Mouse (Mus musculus): ENCODE measurements around the gene Traf2.

Traf2 gene

DNA sequence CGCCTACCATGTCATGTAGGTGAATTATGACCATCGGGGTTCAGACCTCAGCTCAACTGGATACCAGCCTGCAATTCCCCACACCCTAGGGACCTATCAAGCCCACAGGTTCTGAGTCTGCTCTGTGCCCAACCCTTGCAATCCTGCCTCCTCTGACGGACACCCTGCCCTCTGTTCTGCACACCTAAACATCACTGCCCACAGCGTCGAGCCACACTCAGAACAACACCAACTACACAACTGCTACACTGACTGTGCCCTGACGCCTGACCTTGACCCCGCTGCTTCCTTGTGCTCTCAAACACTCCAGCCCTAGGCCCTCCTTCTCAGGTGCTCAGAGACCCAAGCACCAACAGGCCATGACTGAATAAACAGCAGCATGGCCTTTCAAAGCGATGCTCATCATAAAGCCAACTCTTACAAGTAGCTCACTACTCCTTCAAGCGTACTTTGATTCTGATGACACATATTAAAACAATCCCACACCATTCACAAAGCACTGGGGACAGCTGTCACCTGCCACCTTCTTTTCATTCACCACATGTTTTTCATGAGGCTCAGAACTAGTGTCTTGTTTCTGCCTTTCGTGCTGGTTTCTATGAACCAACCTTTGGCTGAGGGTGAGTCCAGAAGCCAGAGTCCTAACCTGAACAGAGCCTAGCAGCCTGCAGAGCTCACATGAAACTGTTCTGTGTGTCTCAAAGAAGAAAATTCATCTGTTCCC is 4.9 kb downstream of the Traf2 start:
- DNase-seq (ENCODE audit: low spot score), result no peak

DNA sequence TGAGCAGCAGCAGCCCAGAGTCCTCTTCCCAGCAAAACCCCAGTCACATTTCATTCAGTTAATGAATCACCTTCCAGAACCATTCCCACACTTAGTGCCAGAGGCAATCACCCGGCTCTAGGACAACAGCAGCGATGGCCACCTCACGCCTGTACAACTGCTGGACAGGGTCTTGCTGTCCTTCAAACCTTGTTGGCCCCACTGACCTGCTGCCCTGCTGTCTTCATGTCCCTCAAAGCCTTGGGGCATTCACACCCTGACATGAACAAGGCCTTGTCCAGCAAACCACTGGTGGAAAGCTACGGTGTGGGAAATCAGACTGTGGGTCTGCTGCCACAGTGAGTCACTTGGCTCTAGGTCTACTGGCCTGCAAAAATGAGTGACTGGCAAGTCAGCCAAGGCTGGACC is 6.2 kb downstream of the Traf2 start:
- DNase-seq (ENCODE audit: low spot score), result no peak

DNA sequence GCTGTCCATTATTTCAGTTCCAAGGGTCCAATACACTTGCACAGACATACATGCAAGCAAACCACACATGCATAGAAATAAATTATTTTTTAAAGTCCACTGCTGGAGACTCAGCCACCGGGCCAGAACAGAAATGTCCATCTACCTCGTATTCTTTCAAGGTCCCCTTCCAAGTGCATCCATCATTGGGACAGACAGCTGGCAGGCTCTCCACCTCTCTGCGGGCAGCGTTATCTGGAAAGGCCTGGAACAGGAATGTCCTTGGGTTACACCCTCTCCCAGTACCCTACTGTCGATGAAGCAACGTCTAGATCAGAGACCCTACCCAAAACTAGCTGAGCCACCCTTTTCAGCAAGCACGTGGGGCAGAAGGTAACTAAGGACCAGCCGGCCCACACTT is 10.2 kb downstream of the Traf2 start:
- no peak for DNase-seq (ENCODE audit: low spot score)

DNA sequence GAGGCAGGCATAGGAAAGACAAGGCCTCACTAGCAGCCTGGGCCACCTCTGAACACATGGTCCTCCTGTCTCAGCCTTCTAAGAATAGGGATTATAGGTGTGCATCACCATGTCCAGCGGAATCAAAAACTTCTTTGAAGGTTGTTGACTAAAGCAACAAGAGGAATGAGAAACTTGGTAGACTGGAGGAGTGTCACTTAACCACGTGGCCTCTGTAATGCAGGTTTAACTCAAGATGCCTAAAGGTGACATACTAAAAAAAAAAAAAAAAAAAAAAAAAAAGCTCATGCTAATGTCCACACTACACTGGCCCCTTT is 11.9 kb downstream of the Traf2 start:
- DNase-seq (ENCODE audit: low spot score), result no peak

DNA sequence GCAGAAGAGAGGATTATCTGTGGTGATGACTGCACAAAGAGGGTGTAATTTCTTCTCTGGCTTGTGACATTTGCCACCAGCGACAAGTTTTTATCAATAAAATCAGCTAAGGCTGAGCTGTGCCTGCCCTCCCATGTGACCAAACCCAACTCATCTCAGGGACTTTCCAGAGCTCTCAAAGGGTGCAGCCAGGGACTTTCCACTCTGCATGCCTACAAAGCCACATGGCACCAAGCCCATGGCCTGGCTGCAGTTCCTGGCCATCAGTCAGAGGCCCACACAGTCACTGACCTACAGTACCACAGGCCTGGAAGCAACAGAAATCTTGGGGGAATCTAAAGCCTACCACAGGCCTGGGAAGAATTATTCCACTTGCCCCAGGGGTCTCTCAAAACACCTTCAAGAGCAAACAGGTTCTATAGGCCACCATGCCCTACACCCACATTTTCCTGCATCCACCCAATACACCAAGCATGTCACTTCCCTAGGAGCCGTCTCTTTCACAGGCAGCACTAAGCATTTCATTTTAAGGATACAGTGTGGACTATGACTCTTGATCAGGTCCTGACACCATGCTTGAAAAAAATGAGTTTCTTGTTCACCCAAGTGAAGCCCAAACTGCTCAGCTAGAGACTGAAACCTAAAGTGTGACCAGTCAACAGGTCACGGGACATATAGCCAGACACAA is 12.4 kb downstream of the Traf2 start:
- DNase-seq (ENCODE audit: low spot score), result peak; percentile 65

DNA sequence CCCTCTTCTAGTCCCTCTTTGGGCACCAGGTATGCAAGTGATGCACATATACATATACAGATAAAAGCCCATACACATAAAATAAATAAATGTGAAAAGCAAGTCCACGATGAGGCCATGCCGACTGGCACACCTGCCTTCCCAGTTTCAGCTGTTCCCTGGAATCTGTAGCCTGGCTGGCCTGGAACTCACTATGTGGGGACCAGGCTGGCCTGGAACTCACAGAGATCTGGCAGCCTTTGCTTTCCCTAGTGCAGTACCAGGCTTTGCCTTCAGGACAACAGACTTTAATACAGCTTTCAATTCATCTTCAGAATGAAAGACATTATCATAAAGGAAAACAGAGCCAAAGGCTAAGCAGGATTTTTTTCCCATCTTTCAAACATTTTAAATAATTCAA is 13.0 kb downstream of the Traf2 start:
- no peak for DNase-seq (ENCODE audit: low spot score)

DNA sequence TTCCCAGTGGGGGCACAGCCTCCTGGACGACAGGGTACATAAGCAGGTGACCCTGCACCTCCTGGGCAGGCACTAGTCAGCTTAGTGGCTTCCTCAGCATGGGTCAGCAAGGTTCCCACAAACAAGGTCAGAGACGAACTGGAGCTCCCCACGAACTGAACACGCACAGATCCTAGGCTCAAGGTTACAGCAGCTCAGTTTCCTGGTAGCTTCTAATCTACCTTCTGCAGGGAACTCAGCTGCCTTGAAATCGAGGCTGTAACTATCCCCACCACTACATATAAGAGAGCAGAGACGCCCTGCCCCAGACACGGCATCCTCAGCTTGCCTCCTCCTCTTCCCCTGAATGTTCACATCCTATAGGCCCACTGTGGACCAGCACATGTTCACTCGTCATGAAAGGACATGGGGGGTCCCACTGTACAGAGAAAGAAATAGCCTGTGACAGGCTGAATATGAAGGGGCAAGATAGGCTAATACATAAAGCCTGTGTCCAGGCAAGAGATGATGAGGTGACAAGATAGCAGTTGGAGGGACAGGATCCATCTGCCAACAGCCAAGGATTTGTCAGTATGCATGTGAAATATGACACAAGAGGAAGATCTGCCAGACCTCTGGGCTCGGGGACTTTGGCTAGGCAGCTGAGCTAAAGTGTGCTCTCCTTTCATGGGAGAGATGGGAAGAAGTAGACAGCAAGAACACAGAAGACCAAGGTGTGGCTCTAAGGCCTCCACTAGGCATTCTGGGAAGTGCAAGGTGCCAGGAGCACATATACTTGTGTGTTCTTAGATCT is 20.0 kb downstream of the Traf2 start:
- DNase-seq (ENCODE audit: low spot score), result no peak

DNA sequence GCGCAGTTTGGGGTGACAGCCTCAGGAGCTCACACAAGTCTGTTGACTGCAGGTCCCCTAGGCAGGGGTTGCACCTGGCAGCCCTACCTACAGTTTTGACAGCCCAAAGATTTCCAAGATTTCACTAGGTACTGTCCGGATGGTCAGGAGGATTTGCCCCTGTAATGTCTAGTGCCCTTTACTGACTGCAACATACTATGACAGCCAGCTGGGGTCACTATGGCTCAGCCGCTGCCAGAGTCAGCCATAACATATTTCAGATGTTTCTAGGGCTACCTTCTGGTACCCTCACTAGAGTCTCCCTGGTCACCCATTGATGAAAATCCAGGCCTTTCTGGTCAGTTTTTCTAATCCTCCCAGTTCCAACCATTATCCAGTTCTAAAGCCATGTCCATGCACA is 36.8 kb downstream of the Traf2 start:
- DNase-seq (ENCODE audit: low spot score), result no peak

DNA sequence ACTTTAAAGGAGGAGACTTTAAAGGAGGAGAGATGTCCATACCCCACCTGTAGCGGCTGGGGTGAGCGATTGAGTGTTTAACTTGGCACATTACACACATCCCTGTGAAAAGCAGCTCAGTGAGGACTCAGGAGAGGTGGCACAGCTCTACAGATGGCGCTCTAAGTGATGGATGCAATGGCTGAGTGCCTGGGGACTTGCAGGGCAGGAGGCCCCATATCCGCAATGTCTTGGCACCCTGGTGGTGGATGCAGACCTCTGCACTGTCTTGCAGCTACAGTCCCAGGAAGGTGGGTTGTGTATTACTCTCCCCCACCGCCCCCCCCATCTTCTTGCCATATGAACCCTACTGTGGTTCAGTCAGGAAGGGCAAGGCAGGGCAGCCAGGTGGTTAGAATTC is 39.8 kb downstream of the Traf2 start:
- no peak for DNase-seq (ENCODE audit: low spot score)

DNA sequence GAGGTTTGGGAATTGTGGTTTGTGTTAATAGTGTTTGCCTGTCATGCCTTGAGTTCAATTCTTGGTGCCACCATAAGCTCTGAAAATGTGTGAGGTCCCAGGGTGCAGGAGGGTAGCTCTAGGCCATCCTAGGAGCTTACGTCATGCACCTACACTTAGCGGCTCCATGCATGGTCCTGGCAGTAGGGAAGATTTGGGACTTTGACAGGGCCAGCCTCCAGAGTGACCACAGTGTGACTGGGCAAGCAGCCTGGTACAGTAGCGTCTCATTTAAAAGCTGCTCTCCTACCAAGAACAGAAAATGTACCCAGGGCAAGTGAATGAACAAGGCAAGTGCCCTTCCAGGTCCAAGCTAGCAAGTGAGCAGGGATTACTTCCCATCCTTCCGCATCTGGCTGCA is 40.9 kb downstream of the Traf2 start:
- no peak for DNase-seq (ENCODE audit: low spot score)

DNA sequence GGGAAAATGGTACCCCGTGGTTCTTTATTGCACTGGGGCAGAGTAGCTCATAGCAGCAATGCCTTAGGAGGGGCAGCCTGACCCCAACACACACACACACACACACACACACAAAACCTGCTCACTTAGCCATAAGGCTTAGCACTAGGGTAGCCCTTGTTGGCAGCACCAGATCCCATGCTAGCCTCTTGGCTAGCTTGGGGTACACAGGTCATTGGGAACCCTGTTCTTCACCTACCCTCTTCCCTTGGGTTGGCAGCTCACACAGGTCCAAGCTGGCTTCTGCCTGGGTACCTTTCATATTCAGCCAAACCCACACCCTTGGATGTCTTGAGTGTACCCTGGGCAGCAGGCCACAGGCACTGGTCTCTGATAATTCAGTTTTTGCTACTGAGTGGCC is 41.7 kb downstream of the Traf2 start:
- no peak for DNase-seq (ENCODE audit: low spot score)

DNA sequence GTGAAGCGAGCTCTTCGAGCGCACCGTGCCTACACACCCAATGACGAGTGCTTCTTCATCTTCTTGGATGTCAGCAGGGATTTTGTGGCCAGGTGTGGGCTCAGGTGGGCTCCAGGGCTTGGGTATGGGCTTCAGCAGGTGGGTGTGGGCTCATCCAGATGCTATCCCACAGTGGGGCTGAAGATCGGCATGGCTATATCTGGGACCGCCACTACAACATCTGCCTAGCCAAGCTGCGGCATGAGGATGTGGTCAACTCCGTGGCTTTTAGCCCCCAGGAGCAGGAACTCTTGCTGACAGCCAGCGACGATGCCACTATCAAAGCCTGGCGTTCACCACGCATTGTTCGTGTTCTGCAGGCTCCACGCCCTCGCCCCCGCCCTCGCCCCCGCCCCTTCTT is 42.2 kb downstream of the Traf2 start:
- no peak for DNase-seq (ENCODE audit: low spot score)

DNA sequence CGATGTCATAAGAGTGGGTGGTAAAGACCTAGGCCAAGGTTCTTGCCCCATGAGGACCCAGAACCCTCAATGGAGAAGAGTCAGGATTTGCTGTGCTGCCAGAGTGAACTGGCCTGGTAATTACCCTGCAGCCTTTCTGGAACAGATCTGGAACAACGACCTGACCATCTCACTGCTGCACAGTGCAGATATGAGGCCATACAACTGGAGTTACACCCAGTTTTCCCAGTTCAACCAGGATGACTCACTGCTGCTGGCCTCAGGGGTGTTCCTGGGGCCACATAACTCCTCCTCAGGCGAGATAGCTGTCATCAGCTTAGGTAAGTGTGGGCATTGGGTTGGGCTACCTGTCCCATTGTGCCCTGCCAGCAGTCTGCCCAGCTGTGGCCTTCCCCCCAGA is 44.0 kb downstream of the Traf2 start:
- DNase-seq (ENCODE audit: low spot score), result no peak

DNA sequence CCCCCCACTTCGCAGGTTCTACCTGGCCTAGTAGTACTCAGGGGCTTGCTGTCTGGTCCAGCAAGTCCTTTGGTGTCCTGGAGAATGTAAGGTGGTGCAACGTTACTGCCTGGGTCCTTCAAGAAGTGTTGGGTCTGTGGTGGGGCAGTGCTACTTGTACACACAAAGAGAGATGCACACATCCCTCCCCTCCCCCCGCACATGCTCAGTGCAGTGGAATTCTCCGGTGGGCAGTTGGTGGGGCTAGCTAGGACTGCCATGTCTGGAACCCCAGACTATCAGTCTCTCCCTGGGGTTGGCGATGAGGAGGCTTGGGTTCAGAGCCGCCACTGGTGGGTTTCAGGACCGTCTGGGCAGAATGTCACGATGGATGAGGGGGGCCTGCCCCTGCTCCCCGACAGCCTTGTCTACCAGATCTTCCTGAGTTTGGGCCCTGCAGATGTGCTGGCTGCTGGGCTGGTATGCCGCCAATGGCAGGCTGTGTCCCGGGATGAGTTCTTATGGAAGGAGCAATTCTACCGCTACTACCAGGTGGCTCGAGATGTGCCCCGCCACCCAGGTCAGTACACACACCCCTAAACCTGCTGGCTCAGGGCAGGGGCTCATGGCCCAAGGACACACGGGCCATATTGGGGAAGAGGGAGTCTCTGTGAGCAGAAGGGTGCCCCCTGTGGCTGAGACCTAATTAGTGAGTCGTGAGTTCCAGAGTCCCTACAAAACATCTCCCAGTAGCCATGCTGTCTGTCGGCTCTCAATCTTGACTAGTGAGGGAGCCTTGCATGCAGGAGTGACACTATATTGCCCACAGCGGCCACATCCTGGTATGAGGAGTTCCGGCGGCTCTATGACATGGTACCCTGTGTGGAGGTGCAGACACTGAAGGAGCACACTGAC is 44.9 kb downstream of the Traf2 start, which contains the start of gene C8g:
Gene C8g, minus strand, starts transcription at position 127 of the 894 bp plus-strand sequence.
- no peak for DNase-seq (ENCODE audit: low spot score)

DNA sequence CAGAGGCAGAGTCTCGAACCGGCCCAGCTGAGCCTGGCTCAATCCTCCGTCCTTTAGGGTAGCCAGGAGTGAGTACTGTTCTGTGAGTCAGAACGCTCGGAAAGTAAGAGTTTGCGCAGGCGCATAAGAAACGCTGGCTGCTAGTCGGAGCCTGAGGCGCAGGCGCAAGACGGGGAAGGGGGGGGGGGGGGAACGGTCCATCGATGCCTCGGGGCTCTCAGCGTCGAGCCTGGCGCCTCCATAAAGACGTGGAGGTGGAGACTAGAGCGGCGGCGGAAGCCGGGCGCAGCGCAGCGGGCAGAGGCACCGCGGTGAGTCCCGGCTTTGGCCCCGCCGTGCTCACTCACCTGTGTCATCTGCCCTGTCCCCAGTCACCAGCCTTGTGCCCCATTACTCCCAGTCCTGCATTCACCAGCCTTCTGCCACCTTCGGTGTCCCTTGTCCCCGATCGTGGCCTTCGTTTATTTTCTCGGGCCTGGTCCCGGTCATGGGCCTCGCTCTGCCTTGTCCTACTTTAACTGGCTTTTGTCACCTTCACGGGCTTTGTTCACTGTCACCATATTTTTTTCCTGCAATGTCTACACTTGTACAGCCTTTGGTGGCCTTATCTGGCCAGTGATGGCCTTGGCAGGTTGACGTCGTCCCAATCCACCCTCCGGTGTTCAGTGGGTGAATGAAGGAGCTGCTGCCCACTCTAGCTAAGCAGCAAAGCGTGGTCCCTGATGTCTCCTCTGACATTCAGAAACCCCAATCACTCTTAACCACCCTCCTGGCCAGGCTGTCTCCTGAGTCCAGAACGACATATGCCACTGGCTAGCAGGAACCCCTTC is 45.9 kb downstream of the Traf2 start, which contains the start of gene Fbxw5:
Gene Fbxw5, plus strand, starts transcription at position 175 of the 830 bp plus-strand sequence.
- peak; percentile 81 for DNase-seq (ENCODE audit: low spot score)

DNA sequence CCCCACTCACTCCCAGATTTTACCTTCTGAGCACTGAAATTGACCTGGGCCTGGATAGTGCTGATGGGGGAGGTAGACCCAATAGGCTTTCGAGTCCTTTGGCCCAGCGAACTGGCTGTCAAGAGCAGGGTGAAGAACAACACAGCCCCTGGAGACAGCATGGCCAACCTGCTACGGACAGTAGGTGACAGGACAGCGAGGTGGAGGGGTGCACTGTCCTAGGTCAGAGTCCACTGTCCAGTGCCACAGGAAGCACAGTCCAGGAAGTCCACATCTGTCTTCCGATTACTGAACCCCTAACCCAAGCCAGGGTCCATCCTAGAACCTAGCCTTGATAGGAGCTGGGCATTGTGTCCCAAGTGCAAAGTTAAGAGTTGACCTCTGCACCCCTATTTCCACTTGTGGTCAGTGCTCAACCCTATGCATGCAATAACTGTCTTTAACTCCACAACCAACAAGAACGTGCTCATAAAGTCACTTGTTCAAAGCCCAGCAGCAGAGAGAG is 46.6 kb downstream of the Traf2 start:
- DNase-seq (ENCODE audit: low spot score), result no peak

DNA sequence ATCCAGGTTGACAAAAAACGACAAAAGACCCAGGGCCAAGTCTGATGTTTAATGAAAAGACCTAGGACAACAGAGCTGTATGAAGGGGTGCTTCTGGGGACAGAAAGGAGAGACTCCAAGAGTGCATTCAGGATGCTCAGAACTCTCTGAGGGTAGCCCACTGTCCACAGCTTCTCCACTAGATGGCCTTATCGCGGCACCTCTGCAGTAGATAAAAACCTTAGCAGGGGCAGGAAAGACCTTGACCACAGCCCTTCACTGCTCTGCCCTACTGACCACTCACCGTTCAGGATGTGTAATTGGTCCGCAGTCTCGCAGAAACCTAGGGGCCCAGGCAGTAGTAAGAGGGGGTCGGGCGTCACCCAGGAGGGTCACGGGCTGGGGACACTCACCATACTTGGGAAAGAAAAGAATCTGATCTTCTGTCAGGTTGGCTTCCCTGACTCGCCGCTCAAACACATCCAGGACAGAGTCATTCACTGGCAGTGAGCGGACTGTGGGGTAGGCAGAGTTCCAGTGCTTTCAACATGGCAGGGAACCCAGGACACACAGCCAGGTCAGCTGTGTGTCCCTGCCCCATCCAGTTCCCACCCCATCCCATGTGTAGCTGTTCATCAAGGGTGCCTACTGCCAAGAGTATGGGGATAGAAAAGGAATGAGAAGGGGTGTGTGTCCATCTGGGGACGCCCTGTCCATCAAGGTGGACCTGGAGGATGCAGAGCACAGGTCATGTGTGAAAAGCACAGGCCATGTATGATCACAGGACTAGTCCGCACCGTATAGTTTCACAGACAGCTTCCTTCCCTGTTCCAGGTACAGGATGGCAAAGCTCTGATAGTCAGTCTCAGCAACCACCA is 47.9 kb downstream of the Traf2 start:
- DNase-seq (ENCODE audit: low spot score), result no peak

DNA sequence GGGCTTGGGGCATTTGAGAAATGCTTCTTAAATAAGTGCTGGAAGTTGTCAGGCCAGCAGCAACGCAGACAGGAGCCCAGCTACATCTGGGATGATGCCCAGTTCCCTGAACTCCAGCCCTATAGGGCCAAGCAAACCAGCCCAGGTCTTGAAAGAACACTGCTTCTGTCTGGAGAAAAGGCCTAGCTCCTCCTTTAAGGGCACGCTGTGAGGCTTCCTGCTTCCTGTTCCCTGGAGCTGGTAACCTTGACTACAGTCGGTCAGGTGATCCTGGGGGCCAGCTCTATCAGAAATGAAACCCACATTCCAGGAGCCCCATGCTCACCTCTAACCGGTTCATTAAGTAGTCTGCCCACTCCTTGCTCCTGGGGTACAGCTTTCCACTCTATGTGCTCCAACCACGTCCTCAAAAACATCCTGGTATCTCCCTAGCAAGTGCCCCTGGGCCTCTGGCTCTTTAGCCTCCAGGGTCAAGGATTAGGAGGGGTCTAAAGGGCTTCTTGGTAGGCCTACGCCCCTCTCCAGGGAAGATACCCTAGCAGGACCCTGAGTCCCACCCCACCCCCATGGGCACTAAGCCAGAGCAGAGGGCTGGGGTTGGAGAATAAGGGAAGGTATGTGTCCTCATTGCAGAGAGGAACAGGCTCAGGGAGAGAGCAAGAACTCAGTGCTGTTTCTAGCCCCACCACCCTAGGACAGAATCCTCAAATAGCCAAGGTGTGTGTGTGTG is 48.7 kb downstream of the Traf2 start:
- no peak for DNase-seq (ENCODE audit: low spot score)

DNA sequence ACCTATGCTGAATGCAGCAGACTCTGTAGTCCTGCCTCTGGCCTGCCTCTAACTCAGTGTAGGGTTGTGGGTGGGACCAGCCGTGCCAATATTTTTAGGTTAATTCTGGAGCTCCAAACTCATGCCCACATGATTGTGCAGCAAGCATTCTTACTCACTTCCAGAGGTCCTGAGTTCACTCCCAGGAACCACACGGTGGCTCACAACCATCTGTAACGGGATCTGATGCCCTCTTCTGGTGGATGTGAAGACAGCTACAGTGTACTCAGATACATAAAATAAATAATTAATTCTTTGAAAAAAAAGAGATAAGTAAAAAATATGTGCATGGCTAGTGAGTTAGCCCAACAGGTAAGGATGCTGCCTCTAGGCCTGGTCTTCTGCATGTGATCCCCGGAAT is 50.3 kb downstream of the Traf2 start:
- no peak for DNase-seq (ENCODE audit: low spot score)

All from layer of hippocampus, adult 11-12 months (tissue).